Mouse (Mus musculus) spleen, postnatal 10 days (tissue): ENCODE measurements around the gene Clasp1.
"Not testable (repeated sequence)": the region's sequence is repeated elsewhere in the genome, so short reads cannot be mapped to it uniquely, and the experiment has no call there.

Source experiments
- DNase-seq, 2 experiments: peaks; one replicate each; pipeline ENCODE4 v3.0.0; 2021 to 2022; ENCODE audit warnings: low spot score in 2 of 2

The Clasp1 gene

GRCm38 (mm10) chr1:118581179-118581578 lies 192.3 kb downstream of the Clasp1 start:
- no peak for DNase-seq

DNA sequence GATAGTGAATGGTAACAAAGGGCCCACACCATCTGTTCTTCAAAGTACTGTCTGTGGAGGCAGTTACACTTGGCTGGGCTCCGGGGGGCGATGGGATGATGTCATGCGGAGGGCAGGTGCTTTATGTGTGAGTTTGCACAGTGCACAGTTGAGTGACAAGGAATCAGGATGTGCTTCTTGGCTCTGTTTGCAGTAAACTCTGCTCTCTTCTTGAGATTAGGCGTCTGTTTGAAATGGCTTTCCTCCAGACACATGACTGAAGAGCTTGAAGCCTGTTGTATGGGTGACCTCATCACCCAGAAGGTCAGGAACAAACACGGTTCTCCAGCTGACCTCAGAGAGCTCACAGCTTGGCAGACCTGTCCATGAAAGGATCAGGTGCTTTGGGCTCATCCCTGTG lies 200.9 kb downstream of the Clasp1 start:
- no peak for DNase-seq

GRCm38 (mm10) chr1:118592933-118593332 lies 204.1 kb downstream of the Clasp1 start:
- DNase-seq, result no peak

- no peak for DNase-seq
These were observed 206.5 kb downstream of the Clasp1 start for GRCm38 (mm10) chr1:118595395-118595794.

- no peak for DNase-seq
These were observed 208.8 kb downstream of the Clasp1 start for GRCm38 (mm10) chr1:118597475-118598213.

DNA sequence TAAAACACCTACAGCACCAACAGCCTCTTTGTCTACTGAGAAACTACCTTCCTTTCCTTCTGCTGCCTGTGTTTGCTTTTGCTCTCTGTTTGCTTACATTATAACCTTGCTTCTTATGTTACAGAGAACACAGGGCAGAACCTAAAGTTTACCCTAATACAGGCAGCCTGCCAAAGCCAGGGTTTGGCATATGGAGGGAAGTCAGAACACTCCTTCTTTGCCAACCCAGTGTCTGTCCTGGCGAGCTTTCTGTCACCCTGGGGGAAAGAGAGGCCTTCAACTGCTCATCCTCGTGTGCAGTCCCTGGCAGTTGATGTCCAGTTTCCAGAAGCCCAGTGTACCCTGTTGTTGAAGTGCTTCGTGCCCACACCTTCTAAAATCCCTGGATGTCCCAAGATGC lies 209.5 kb downstream of the Clasp1 start:
- DNase-seq, result no peak

DNA sequence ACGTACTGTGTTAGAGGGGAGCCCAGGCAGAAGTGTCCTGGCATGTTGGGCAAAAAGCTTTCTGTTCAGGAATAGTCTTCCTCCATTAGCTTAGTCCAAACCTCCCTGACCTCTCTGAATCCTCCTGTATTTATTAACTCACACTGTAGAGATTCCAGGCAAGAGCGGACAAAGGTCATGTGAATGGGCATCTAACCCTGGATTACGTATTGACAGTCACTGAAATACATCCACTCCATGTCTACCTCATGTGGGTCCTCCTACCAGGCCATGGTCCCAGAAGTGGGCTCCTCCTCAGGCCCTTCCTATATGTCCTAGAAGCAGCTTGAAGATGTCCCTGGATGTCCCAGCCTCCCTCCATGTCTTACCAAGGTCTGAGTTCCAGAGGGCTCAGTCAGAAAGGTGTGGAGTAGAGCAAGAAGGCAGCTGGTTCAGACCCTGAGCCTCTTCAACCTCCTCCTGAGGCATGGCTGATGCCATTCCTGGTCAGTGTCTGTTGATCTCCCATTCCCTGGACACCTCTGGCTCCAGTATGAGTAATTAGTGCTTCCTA lies 224.8 kb downstream of the Clasp1 start:
- DNase-seq, result no peak

DNA sequence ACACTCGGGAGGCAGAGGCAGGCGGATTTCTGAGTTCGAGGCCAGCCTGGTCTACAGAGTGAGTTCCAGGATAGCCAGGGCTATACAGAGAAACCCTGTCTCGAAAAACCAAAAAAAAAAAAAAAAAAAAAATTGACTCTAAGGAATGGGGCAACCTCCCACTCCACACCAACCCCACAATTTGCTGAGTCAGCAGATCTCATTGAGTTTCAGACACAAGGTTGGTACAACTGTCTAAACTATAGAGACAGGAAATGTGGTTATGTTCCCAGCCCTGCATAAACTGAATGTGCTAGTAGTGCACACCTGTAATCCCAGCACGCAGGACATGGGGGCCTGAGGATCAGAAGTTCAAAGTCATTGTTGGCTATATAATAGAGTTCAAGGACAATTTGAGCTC lies 232.2 kb downstream of the Clasp1 start:
- DNase-seq, result not testable (repeated sequence)

- no peak for DNase-seq
These were observed 234.0 kb downstream of the Clasp1 start for GRCm38 (mm10) chr1:118622857-118623256.

DNA sequence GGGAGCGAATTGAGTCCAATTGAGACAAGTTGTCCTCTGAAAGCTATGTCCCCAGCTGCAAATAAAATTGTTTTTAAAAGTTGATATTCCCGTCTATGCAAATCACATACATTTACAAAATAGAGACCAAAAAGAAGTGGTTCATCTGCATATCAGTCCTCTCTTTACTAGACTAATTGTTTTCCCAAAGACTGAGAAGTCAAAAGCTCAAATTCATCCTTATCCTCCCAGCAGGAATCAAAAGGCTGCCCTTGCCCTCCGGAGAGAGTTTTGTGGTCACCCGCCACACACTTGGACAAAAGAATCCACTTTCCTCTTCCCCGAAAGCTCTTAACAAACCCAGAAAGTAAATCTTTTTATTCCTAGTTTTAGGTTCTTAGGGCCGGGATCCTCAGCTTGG lies 236.6 kb downstream of the Clasp1 start:
- DNase-seq, result no peak

DNA sequence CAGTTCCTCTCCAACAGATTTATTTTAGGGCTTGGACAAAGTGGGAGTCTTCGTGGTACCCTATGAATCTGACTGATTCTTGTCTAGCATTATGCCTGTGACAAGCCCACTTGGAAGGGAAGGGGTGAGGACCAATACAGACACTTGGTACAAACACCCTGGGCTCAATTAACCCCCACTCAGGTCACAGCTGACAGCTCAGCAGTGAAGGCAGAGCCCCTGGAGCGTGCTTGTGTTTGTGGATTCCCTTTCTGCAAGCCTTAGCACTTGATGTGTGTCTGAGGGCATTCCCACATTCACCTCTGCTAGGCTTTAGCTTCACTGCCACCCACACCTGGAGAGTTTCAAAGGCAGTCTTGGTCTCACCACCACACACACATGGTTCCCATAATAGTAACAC lies 237.1 kb downstream of the Clasp1 start:
- no peak for DNase-seq

GRCm38 (mm10) chr1:118626452-118626851 lies 237.6 kb downstream of the Clasp1 start:
- no peak for DNase-seq

DNA sequence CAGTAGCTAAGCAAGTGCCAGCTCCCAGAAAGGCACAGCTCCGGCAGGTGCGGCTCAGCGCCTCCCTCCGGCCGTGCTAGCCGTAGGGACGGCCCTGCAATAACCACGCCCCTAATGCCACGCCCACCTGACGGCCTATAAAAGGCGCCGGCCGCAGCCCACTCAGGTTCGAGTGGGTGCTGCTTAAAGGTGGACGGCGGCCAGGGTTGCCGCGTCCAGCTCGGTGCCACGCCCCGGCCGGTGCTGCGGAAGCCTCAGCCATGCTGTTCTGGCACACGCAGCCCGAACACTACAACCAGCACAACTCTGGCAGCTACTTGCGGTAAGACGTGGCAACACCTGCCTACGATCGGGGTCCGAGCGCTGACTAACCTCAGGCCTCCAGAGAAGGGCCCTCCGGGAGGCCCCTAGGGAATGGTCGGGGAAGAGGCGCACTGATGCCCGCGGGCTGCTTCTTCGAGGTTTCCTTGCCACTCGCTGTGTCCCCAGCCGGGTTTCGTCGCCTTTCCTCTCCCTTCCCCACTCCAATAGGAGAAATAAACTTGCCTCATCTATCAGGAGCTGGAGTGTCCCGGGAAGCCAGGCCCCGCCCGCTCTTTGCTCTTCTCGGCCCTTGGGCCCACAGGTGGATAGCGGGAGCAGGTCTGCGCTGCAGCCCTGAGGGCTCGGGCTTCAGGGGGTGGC lies 239.1 kb downstream of the Clasp1 start, which contains the start of gene Tfcp2l1:
Tfcp2l1 (plus strand) TSS at position 165 of the 684 bp plus-strand sequence.
- DNase-seq, result peak; percentile 33 to 75

DNA sequence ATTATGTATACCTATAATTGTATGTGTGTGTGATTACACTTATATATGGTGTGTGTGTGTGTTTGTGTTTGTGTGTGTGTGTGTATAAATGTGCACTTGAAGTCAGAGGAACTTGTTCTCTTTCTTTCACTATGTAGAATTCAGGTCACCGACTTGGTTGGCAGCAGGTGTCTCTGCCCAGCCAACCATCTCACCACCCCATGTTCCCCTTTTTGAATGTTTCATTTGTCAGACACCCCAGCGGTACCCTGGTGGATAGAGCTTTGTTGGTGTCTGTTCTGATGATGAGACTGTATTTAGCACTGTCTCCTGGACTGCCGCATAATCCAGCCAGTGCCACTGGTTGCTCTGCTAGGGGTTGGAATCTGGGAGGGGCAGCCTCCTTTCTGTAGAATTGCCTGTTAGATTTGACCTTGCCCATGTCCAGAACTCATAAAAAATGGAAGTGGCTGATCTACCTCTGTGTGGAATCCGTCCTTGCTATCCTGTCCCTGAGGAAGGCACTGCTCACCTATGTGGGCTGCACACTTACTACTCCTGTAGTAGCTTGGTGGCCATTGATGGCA lies 244.6 kb downstream of the Clasp1 start:
- no peak for DNase-seq

- no peak for DNase-seq
These were observed 253.6 kb downstream of the Clasp1 start for GRCm38 (mm10) chr1:118642296-118642999.

GRCm38 (mm10) chr1:118643138-118643979 lies 254.5 kb downstream of the Clasp1 start:
- DNase-seq, result no peak

GRCm38 (mm10) chr1:118645701-118646100 lies 256.8 kb downstream of the Clasp1 start:
- no peak for DNase-seq

- DNase-seq, result no peak
These were observed 259.2 kb downstream of the Clasp1 start for GRCm38 (mm10) chr1:118648015-118648414.

DNA sequence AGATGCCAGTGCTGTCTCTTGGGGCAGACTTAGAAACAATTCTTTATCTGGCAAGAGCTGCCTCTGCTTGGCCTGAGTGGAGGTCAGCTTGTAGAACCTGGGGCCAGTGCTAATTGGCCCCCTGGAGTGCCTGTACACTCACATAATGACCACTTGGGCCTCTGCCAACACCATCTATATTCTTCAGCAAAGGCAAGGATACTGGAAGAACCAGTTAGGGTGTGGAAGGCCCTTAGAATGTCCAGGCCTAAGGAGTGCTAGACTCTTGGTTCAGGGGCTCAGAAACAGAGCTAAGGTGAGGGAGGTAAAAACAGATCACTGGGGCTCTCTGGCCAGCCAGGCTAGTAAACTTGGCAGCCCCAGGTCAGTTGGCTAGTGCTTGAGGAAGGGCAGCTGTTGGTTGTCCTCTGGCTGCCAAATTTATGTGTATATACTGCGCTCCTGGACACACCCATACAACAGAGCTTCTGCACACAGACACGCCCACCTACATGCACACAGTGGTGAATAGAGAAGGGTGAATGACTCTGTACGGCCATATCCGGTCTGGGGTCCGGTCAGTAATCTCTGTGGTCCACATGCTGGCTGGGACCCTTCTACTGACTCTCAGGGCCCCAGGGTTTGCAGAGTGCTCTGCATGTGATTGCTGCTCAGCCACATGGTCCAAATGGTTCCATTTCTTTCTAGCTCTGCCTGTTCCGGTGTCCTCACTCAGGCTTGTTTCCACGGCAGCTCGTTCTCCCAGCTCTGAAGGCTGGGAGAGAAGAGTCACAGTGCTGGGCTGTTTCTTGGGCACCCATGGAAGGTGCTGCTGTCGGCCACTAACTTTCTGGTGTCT lies 261.3 kb downstream of the Clasp1 start:
- no peak for DNase-seq

DNA sequence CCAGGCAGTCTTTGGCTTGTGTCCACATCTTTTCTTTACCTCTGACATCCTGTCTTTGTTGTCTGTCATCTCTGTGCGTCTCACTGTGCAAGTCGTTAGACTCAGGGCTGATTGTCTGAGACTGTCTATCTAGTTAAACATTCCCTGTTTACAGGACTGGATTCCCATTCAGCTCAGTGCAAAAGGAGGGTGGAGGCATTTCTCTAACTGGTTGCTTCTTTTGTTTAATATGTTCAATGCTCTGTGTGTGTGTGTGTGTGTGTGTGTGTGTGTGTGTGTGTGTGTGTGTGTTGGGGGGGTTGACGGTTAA lies 261.9 kb downstream of the Clasp1 start:
- no peak for DNase-seq
